Mouse (Mus musculus) CH12.LX (cell line): ENCODE results near the gene Ptgs1. TPM values are rescaled to one million over a fixed set of nuclear protein-coding genes. Genes with fewer than 3 reads are reported as not detected.

Experiments used
- DNase-seq: peaks from one replicate; pipeline ENCODE4 v3.0.0-alpha.2; 2013; ENCODE audit errors: extremely low read depth
- H3K27ac ChIP-seq: 2 replicates; pipeline ENCODE4 v1.5.1; 2012; ENCODE audit warnings: low read depth, mild to moderate bottlenecking, control low read depth, moderate library complexity; ENCODE audit not compliant: insufficient read depth
- H3K27me3 ChIP-seq: replicated peaks from 2 replicates; pipeline ENCODE3; 2012; ENCODE audit warnings: inconsistent platforms
- H3K36me3 ChIP-seq, 2 experiments: replicated peaks in 1 of 2; 2 replicates each; pipeline versions ENCODE3 to v1.6.1; 2012; ENCODE audit warnings: inconsistent platforms in 1 of 2, low read length in 1 of 2, mild to moderate bottlenecking in 1 of 2, mixed read lengths in 1 of 2, moderate library complexity in 1 of 2; ENCODE audit not compliant: control insufficient read depth in 1 of 2, insufficient read depth in 1 of 2
- H3K4me1 ChIP-seq, 2 experiments: 2 replicates each; pipeline ENCODE4 v1.6.1; 2012; ENCODE audit warnings: inconsistent platforms in 1 of 2, moderate library complexity in 1 of 2; ENCODE audit not compliant: insufficient read depth in 2 of 2, control insufficient read depth in 1 of 2
- H3K4me2 ChIP-seq: 2 replicates; pipeline ENCODE4 v1.6.1; 2012; ENCODE audit warnings: low read depth, mild to moderate bottlenecking, control low read depth; ENCODE audit not compliant: poor library complexity, insufficient read depth, severe bottlenecking
- H3K4me3 ChIP-seq, 3 experiments: fragments of 150-350 bp in 1 of 3; sonication (generic) in 1 of 3; replicated peaks in 1 of 3; 2 replicates each; pipeline versions ENCODE3 to v1.5.1; 2011 to 2012; ENCODE audit warnings: low read depth in 2 of 3, low read length in 2 of 3, mild to moderate bottlenecking in 2 of 3, moderate library complexity in 2 of 3, control low read depth in 1 of 3, improper control_type of control experiment in 1 of 3, inconsistent platforms in 1 of 3, mixed read lengths in 1 of 3; ENCODE audit not compliant: poor library complexity in 1 of 3
- H3K79me2 ChIP-seq: replicated peaks from 2 replicates; pipeline ENCODE4 v1.6.1; 2012; ENCODE audit warnings: mild to moderate bottlenecking, moderate library complexity; ENCODE audit not compliant: control insufficient read depth, poor library complexity, insufficient read depth, severe bottlenecking; ENCODE audit errors: extremely low read depth
- H3K9ac ChIP-seq: 2 replicates; pipeline ENCODE4 v1.6.1; 2012; ENCODE audit warnings: low read depth, mild to moderate bottlenecking, control low read depth, moderate library complexity; ENCODE audit not compliant: insufficient read depth
- H3K9me3 ChIP-seq: replicated peaks from 2 replicates; pipeline ENCODE3; 2012; ENCODE audit warnings: low read length, inconsistent platforms, mixed read lengths
- BHLHE40 ChIP-seq: IDR thresholded peaks from 2 replicates; pipeline ENCODE4 v1.6.1; 2011; ENCODE audit warnings: mild to moderate bottlenecking, low read depth, low read length, improper control_type of control experiment
- ETS1 ChIP-seq: conservative IDR thresholded peaks from 2 replicates; pipeline ENCODE4 v1.6.1; 2012; ENCODE audit warnings: low read depth, mild to moderate bottlenecking, inconsistent platforms, low read length, improper control_type of control experiment, moderate library complexity
- IRF4 ChIP-seq: IDR thresholded peaks from 2 replicates; pipeline ENCODE4 v1.6.1; 2014; ENCODE audit warnings: low read depth, mild to moderate bottlenecking, inconsistent platforms, low read length, improper control_type of control experiment
- MAX ChIP-seq: IDR thresholded peaks from 2 replicates; pipeline ENCODE4 v1.6.1; 2011; ENCODE audit warnings: low read length, improper control_type of control experiment
- NELFE ChIP-seq: IDR thresholded peaks from 2 replicates; pipeline ENCODE4 v1.6.1; 2011; ENCODE audit warnings: low read depth, low read length, improper control_type of control experiment
- PAX5 ChIP-seq: IDR thresholded peaks from 2 replicates; pipeline ENCODE4 v1.6.1; 2012; ENCODE audit warnings: low read length, inconsistent platforms, mixed read lengths
- POLR2AphosphoS2 ChIP-seq: IDR thresholded peaks from 2 replicates; pipeline ENCODE4 v1.6.1; 2011; ENCODE audit warnings: low read depth, low read length, improper control_type of control experiment
- SIN3A ChIP-seq: IDR thresholded peaks from 2 replicates; pipeline ENCODE4 v1.6.1; 2012; ENCODE audit warnings: low read length, improper control_type of control experiment, inconsistent platforms
- USF1 ChIP-seq: IDR thresholded peaks from 2 replicates; pipeline ENCODE4 v1.6.1; 2014; ENCODE audit warnings: low read depth, mild to moderate bottlenecking, inconsistent platforms, low read length, improper control_type of control experiment
- ZNF384 ChIP-seq: IDR thresholded peaks from 2 replicates; pipeline ENCODE4 v1.6.1; 2012; ENCODE audit warnings: low read depth, low read length, improper control_type of control experiment, inconsistent platforms
- dilution Hi-C: fragments of 300-500 bp; cut with MboI; formaldehyde crosslinking; loops from 2 replicates; pipeline ENCODE4 v1.14.3; 2020; ENCODE audit warnings: low sequenced_read_pairs; ENCODE audit not compliant: extremely low pct_unique_long_range_greater_than_20kb, extremely low pct_ligation_motif_present
- in situ Hi-C: fragments of 300-500 bp; cut with MboI; formaldehyde crosslinking; loops from 3 replicates; pipeline ENCODE4 v1.14.3; 2019; ENCODE audit warnings: low sequenced_read_pairs, low pct_ligation_motif_present, low pct_unique_long_range_greater_than_20kb, mixed read lengths
- polyA plus RNA-seq: library from polyadenylated mRNA; unstranded; fragments of >175 nt; gene quantifications from 2 replicates; pipeline ENCODE4 v1.2.1, GENCODE M21; 2012; ENCODE audit warnings: low read depth; ENCODE audit not compliant: insufficient read length
- total RNA-seq, 2 experiments: library from RNA; depleted of rRNA; stranded (reverse); fragments of 300-350 nt in 1 of 2; fragments of >200 nt in 1 of 2; gene quantifications; 2 replicates each; pipeline ENCODE4 v1.2.3; 2012 to 2014

Ptgs1 gene
- total and polyA plus RNA-seq, 3 experiments, result 1.6 to 3.1 (median 3.0) TPM

GRCm38 (mm10) chr2:36216953-36217573 is 13.2 kb upstream of the Ptgs1 start (continued):
- TF ChIP-seq ETS1, result peak; percentile 76
- TF ChIP-seq SIN3A, result peak; percentile 53; the same call in 1 of the 2 replicates
- TF ChIP-seq PAX5, result no peak
- no peak for TF ChIP-seq POLR2AphosphoS2
- TF ChIP-seq MAX, result no peak
- no peak for TF ChIP-seq USF1
- TF ChIP-seq, all 38 proteins: peak for 12

GRCm38 (mm10) chr2:36217692-36218233 is 12.5 kb upstream of the Ptgs1 start:
- Histone ChIP-seq H3K36me3 (no peaks in the 10 kb centered on the region), H3K27ac (no peak overlapping the region), H3K79me2 (no peaks in the 10 kb centered on the region), H3K4me3 (no peak overlapping the region), H3K9me3 (no peaks in the 10 kb centered on the region), H3K9ac (no peak overlapping the region), H3K4me2 (no peak overlapping the region; the same call in 1 of the 2 replicates), H3K27me3 (no peaks in the 10 kb centered on the region), H3K4me1 (peaks cover 16 to 66% of the 10 kb centered on the region in 2 experiments)
- in situ Hi-C loops (loop anchor here (10.0 to 25.0 kb wide), 2 partner anchors 57 to 655 kb away; partner anchors contain the start of gene Dab2ip), dilution Hi-C loops (no loop called here)
- TF ChIP-seq BHLHE40 (0 out of 2 replicates have a peak, but pooled peaks have one; percentile 14), IRF4 (no peak)
- peak; percentile 52 for DNase-seq

DNA sequence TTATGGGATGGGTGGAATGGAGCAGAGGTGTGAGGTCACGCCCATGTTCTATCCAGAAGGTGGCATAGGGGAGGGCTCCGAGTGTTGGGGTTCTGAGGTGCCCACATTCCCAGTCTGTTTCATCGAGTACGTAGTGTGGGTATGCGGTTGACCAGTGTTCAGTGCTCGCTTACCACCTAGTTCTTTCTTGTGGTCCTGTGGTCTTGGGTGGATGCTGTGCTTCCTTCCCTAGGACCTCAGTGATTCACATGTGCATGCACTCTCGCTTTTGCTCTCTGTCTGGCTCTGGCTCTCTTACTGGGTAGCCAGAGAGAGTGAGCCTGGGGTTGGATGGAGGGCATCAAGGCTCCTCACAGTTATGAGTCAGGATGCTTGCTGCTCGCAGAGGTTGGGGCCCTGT is 10.1 kb upstream of the Ptgs1 start:
- no peaks in the 10 kb centered on the region for H3K79me2 ChIP-seq
- no peaks in the 10 kb centered on the region for H3K27me3 ChIP-seq
- H3K27ac ChIP-seq, result no peak overlapping the region
- peaks cover 13 to 46% of the 10 kb centered on the region in 2 experiments for H3K4me1 ChIP-seq
- DNase-seq, result no peak
- no peak overlapping the region for H3K4me3 ChIP-seq
- in situ Hi-C loops, result loop anchor here (25.0 kb wide), 1 partner anchor 658 kb away; the partner anchor contains the start of gene Dab2ip
- dilution Hi-C loops, result no loop called here
- H3K4me2 ChIP-seq, result no peak overlapping the region
- TF ChIP-seq BHLHE40 (0 out of 2 replicates have a peak, but pooled peaks have one; percentile 7), ZNF384 (no peak), NELFE (no peak)
- TF ChIP-seq, all 38 proteins: peak for 1
- H3K36me3 ChIP-seq, result no peaks in the 10 kb centered on the region
- H3K9ac ChIP-seq, result no peak overlapping the region
- no peaks in the 10 kb centered on the region for H3K9me3 ChIP-seq
